In the genomic region with DNA sequence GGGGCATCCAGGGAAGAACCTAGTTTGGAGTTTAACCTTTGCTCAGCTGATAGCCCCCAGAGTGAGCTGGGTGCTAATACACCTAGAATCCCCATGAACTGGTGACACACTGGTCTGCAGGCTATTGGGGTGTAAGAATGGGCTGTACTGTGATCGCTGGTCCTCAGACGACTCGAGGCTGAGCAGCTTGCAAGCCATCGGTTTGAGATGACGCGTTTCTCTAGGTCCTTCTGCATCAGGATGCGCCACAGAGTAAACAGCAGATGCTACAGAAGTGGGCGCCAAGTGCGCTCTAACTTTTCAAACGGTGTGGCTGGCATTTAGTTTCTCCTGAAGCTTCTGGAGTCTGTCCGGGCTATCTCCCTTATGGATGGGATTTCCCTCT, we compare ENCODE assay signal across 10 mouse cellular contexts. TPM values are rescaled to one million over a fixed set of nuclear protein-coding genes. Genes with fewer than 3 reads are reported as not detected.
DNase-seq lines count a peak whose midpoint lies in the region; ATAC-seq and TF ChIP-seq lines count a peak whose summit lies in the region.
"Had no signal": no experiment of that assay in that cellular context is flagged by ENCODE, and none has a peak within 500 bp of the region (broad histone marks: within the 10 kb centered on the region; RNA-seq: fewer than 3 reads in every experiment).

No protein-coding gene starts in this region.

- no peaks in the 10 kb centered on the region for H3K9me3 ChIP-seq in lung, embryonic 14.5 days (ENCODE audit: low read depth, low read length)
- H3K9me3 ChIP-seq in stomach, embryonic 16.5 days (replicated peaks; ENCODE audit: control insufficient read depth, low read length), result no peaks in the 10 kb centered on the region
- H3K9me3 ChIP-seq in hindbrain, embryonic 10.5 days, result no peaks in the 10 kb centered on the region
- H3K9me3 ChIP-seq: limb, embryonic 15.5 days had no signal

- no peaks in the 10 kb centered on the region for H3K36me3 ChIP-seq in heart, adult 2 months (ENCODE audit: control insufficient read depth, insufficient read depth, low read length)
- H3K36me3 ChIP-seq in lung, embryonic 14.5 days (ENCODE audit: insufficient read depth), result no peaks in the 10 kb centered on the region
- no peaks in the 10 kb centered on the region for H3K36me3 ChIP-seq in stomach, embryonic 16.5 days (ENCODE audit: control insufficient read depth, insufficient read depth, low read length)
- no peaks in the 10 kb centered on the region for H3K36me3 ChIP-seq in hindbrain, embryonic 10.5 days
- H3K36me3 ChIP-seq: limb, embryonic 15.5 days had no signal

- TF ChIP-seq EP300 in heart, adult 2 months (IDR thresholded peaks at IDR 0.05; ENCODE audit: insufficient read depth, low read depth, low read length), result no peak

- H3K4me1 ChIP-seq in heart, adult 2 months (ENCODE audit: control insufficient read depth, insufficient read depth, low read length), result peaks cover 20% of the 10 kb centered on the region
- 0 out of 2 replicates have a peak, but pooled peaks cover 7% of the 10 kb centered on the region for H3K4me1 ChIP-seq in lung, embryonic 14.5 days (ENCODE audit: insufficient read depth)
- 0 out of 2 replicates have a peak, but pooled peaks cover 11% of the 10 kb centered on the region for H3K4me1 ChIP-seq in stomach, embryonic 16.5 days (ENCODE audit: control insufficient read depth, insufficient read depth, low read length)
- peaks cover 12% of the 10 kb centered on the region for H3K4me1 ChIP-seq in hindbrain, embryonic 10.5 days (replicated peaks)
- H3K4me1 ChIP-seq: limb, embryonic 15.5 days had no signal

- WGBS in heart, adult 2 months, result 44% methylated on average over 11 of the region's 11 CpGs
- WGBS in lung, embryonic 14.5 days, result 77% methylated on average over 11 of the region's 11 CpGs
- 76% methylated on average over 11 of the region's 11 CpGs for WGBS in stomach, embryonic 16.5 days
- WGBS in hindbrain, embryonic 10.5 days, result 91% methylated on average over 11 of the region's 11 CpGs

- intact Hi-C loops in heart, adult 2 months (cut with DNase I), result loop anchor here (5.0 kb wide), 2 partner anchors 77 to 382 kb away; no protein-coding TSS in a partner anchor

- peak; percentile 53 for ATAC-seq in lung, embryonic 14.5 days (ENCODE audit: insufficient read depth)
- ATAC-seq in stomach, embryonic 16.5 days (ENCODE audit: insufficient read depth, low FRiP score), result peak; percentile 3; the same call in 1 of the 2 replicates

- peak; percentile 30 to 43 for DNase-seq in heart, adult 2 months
- no peak for DNase-seq in heart, postnatal 4 days
- DNase-seq in lung, embryonic 14.5 days, result no peak
- no peak for DNase-seq in lung, postnatal 25 days (ENCODE audit: low spot score)
- peak; percentile 44 to 55 for DNase-seq in layer of hippocampus, adult 8-10 months (ENCODE audit: low spot score in 2 of 2)
- DNase-seq in gastrocnemius, adult 18-20 months (ENCODE audit: low spot score), result no peak
- no peak for DNase-seq in hindbrain, embryonic 10.5 days (ENCODE audit: low spot score)
- DNase-seq: cerebellum, adult 9-11 months had no signal

- peak overlapping the region; percentile 20; the same call in 1 of the 2 replicates for H3K4me3 ChIP-seq in heart, adult 2 months
- no peak overlapping the region for H3K4me3 ChIP-seq in lung, embryonic 14.5 days (ENCODE audit: low read depth, low read length)
- H3K4me3 ChIP-seq in stomach, embryonic 16.5 days (replicated peaks; ENCODE audit: low read length), result no peak overlapping the region
- no peak overlapping the region for H3K4me3 ChIP-seq in hindbrain, embryonic 10.5 days
- H3K4me3 ChIP-seq: limb, embryonic 15.5 days had no signal

- 0 out of 2 replicates have a peak overlapping the region, but pooled peaks have one; percentile 2 for H3K9ac ChIP-seq in heart, adult 2 months (ENCODE audit: low read depth, low read length)
- H3K9ac ChIP-seq in lung, embryonic 14.5 days, result no peak overlapping the region
- H3K9ac ChIP-seq in stomach, embryonic 16.5 days (ENCODE audit: low read length), result no peak overlapping the region
- H3K9ac ChIP-seq: limb, embryonic 15.5 days had no signal

- H3K4me2 ChIP-seq in lung, embryonic 14.5 days, result no peak overlapping the region
- H3K4me2 ChIP-seq in stomach, embryonic 16.5 days (ENCODE audit: low read depth, low read length), result no peak overlapping the region; the same call in 1 of the 2 replicates
- H3K4me2 ChIP-seq: limb, embryonic 15.5 days had no signal

- no peak for TF ChIP-seq CTCF in heart, adult 2 months (IDR thresholded peaks at IDR 0.05)
- TF ChIP-seq CTCF in lung, embryonic 14.5 days (IDR thresholded peaks at IDR 0.05; ENCODE audit: low read depth), result no peak

- 0 out of 2 replicates have a peak, but pooled peaks have one; percentile 15 for TF ChIP-seq POLR2A in heart, adult 2 months (IDR thresholded peaks at IDR 0.05; ENCODE audit: insufficient read depth, low read depth, low read length)

- H3K27ac ChIP-seq in heart, adult 2 months, result peak overlapping the region; percentile 69
- H3K27ac ChIP-seq in lung, embryonic 14.5 days (ENCODE audit: low read depth), result peak overlapping the region; percentile 59; the same call in 1 of the 2 replicates
- peak overlapping the region; percentile 77 for H3K27ac ChIP-seq in stomach, embryonic 16.5 days (ENCODE audit: low read length)
- H3K27ac ChIP-seq in hindbrain, embryonic 10.5 days, result no peak overlapping the region

- H3K27me3 ChIP-seq in heart, adult 2 months (ENCODE audit: control insufficient read depth, insufficient read depth, low read length), result no peaks in the 10 kb centered on the region
- no peaks in the 10 kb centered on the region for H3K27me3 ChIP-seq in lung, embryonic 14.5 days (ENCODE audit: insufficient read depth, low read length)
- no peaks in the 10 kb centered on the region for H3K27me3 ChIP-seq in stomach, embryonic 16.5 days (ENCODE audit: control insufficient read depth, insufficient read depth, low read length)
- no peaks in the 10 kb centered on the region for H3K27me3 ChIP-seq in hindbrain, embryonic 10.5 days (ENCODE audit: insufficient read depth, poor library complexity, severe bottlenecking)
- H3K27me3 ChIP-seq: limb, embryonic 15.5 days had no signal

- H3K79me2 ChIP-seq in heart, adult 2 months (replicated peaks; ENCODE audit: control insufficient read depth, insufficient read depth, low read length), result no peaks in the 10 kb centered on the region

RNA-seq across cellular contexts. Expression of a gene that starts 50.6 kb away (rescaled TPM):
- 10 to 100 TPM; 15.1 to 15.2 TPM for total RNA-seq in heart, adult 2 months (2021)
- 15.5 and 17.8 TPM in 2 replicates for polyA plus RNA-seq in heart, adult 2 months (2012; rRNA removed)
- total RNA-seq in heart, postnatal 4 days (2021), result 10 to 100 TPM; 16.4 to 19.9 TPM
- polyA plus RNA-seq in lung, embryonic 14.5 days (2014; fragmentation: Nextera tagmentation; extraction: Ambion mirVana), result 50.4 and 51.8 TPM in 2 replicates
- 10 to 100 TPM; 16.0 to 20.6 (median 17.9) TPM for total RNA-seq in layer of hippocampus, adult 8-10 months (2022)
- polyA plus RNA-seq in stomach, embryonic 16.5 days (2015; fragmentation: Nextera tagmentation; extraction: Ambion mirVana), result 52.6 and 55.0 TPM in 2 replicates
- 10 to 100 TPM; 11.7 to 12.6 TPM for total RNA-seq in gastrocnemius, adult 18-20 months (2021)
- 72.9 and 79.3 TPM in 2 replicates for polyA plus RNA-seq in hindbrain, embryonic 10.5 days (2016; fragmentation: Nextera tagmentation; extraction: Ambion mirVana)

RNA-seq across cellular contexts. Expression of a gene that starts 50.8 kb away (rescaled TPM):
- total RNA-seq in heart, adult 2 months (2021), result 10 to 100 TPM; 26.5 to 28.6 TPM
- polyA plus RNA-seq in heart, adult 2 months (2012; rRNA removed), result 21.1 and 24.2 TPM in 2 replicates
- 10 to 100 TPM; 43.4 to 46.3 TPM for total RNA-seq in heart, postnatal 4 days (2021)
- 91.1 and 91.2 TPM in 2 replicates for polyA plus RNA-seq in lung, embryonic 14.5 days (2014; fragmentation: Nextera tagmentation; extraction: Ambion mirVana)
- total RNA-seq in layer of hippocampus, adult 8-10 months (2022), result 10 to 100 TPM; 32.3 to 36.9 (median 33.4) TPM
- polyA plus RNA-seq in stomach, embryonic 16.5 days (2015; fragmentation: Nextera tagmentation; extraction: Ambion mirVana), result 74.1 and 86.2 TPM in 2 replicates
- 10 to 100 TPM; 10.3 to 13.4 TPM for total RNA-seq in gastrocnemius, adult 18-20 months (2021)
- polyA plus RNA-seq in hindbrain, embryonic 10.5 days (2016; fragmentation: Nextera tagmentation; extraction: Ambion mirVana), result 107 and 123 TPM in 2 replicates

Comparison
In these comparisons a context has a peak if more than half of its experiments do, and no peak if none do; other contexts are left out.
1. DNase-seq: peak in heart, adult 2 months (2 of 2) and layer of hippocampus, adult 8-10 months (2 of 2); none in heart, postnatal 4 days (single experiment), lung, embryonic 14.5 days (single experiment), lung, postnatal 25 days (single experiment), gastrocnemius, adult 18-20 months (single experiment) and hindbrain, embryonic 10.5 days (single experiment).